Mouse (Mus musculus) C2C12 (cell line): ENCODE measurements around the gene Ntpcr. TPM values are rescaled to one million over a fixed set of nuclear protein-coding genes. Genes with fewer than 3 reads are reported as not detected.

Source experiments
- H3K27me3 ChIP-seq: one replicate; pipeline ENCODE4 v1.6.1; 2011; ENCODE audit not compliant: control insufficient read depth, insufficient read depth, insufficient read length
- H3K36me3 ChIP-seq: one replicate; pipeline ENCODE4 v1.6.1; 2011; ENCODE audit not compliant: control insufficient read depth, insufficient read depth
- H3K4me3 ChIP-seq: one replicate; pipeline ENCODE4 v1.5.1; 2011; ENCODE audit warnings: mild to moderate bottlenecking, control low read depth; ENCODE audit not compliant: poor library complexity, insufficient read depth, severe bottlenecking
- H3K79me2 ChIP-seq: one replicate; pipeline ENCODE4 v1.6.1; 2011; ENCODE audit not compliant: control insufficient read depth, insufficient read depth
- H3K79me3 ChIP-seq: one replicate; pipeline ENCODE4 v1.6.1; 2011; ENCODE audit warnings: low read depth, control low read depth
- H3ac ChIP-seq: one replicate; pipeline ENCODE3; 2011; ENCODE audit warnings: low read depth; ENCODE audit not compliant: control insufficient read depth, insufficient read length
- CEBPB ChIP-seq: IDR thresholded peaks from one replicate; pipeline ENCODE4 v1.6.1; 2011; ENCODE audit warnings: low read depth, mild to moderate bottlenecking, control low read depth, moderate library complexity
- CTCF ChIP-seq: IDR thresholded peaks from one replicate; pipeline ENCODE4 v1.5.1; 2011; ENCODE audit not compliant: control insufficient read depth, insufficient read depth, insufficient read length
- FOSL1 ChIP-seq: IDR thresholded peaks from one replicate; pipeline ENCODE4 v1.8.0; 2011; ENCODE audit warnings: mild to moderate bottlenecking, low read length; ENCODE audit not compliant: poor library complexity, insufficient read depth, severe bottlenecking
- MAX ChIP-seq: IDR thresholded peaks from one replicate; pipeline ENCODE4 v1.6.1; 2011; ENCODE audit warnings: mild to moderate bottlenecking, control low read depth
- MYOD1 ChIP-seq: IDR thresholded peaks from one replicate; pipeline ENCODE4 v1.6.1; 2011; ENCODE audit warnings: low read depth; ENCODE audit not compliant: control insufficient read depth, insufficient read length
- MYOG ChIP-seq: IDR thresholded peaks from one replicate; pipeline ENCODE4 v1.6.1; 2011; ENCODE audit not compliant: control insufficient read depth, insufficient read length; ENCODE audit errors: extremely low read depth
- USF1 ChIP-seq: IDR thresholded peaks from one replicate; pipeline ENCODE4 v1.6.1; 2011; ENCODE audit warnings: low read depth, mild to moderate bottlenecking, control low read depth, moderate library complexity
- long read RNA-seq, 2 experiments: library from polyadenylated mRNA; unstranded; transcript quantifications; one replicate each; pipeline ENCODE4 v2.0.0; 2019 to 2020
- polyA plus RNA-seq: library from polyadenylated mRNA; unstranded; fragments of >200 nt; fragmentation: generic; extraction: Trizol; gene quantifications from one replicate; pipeline ENCODE4 v1.2.1, GENCODE M21; 2012; ENCODE audit warnings: missing spikeins

The Ntpcr gene
- polyA plus RNA-seq, result 4.8 TPM
- long read RNA-seq, experiment 1, transcript Ntpcr-201 (5 exons, 1,155 nt), result major isoform, 10 of 17 reads
- long read RNA-seq, experiment 1, partial matches to known transcripts, result 1 of 17 reads
- long read RNA-seq, experiment 1, other reads (novel, unspliced or antisense), result 5 of 17 reads
- long read RNA-seq, experiment 2, partial matches to known transcripts, result 1 of 10 reads
- long read RNA-seq, experiment 2, other reads (novel, unspliced or antisense), result 5 of 10 reads

DNA sequence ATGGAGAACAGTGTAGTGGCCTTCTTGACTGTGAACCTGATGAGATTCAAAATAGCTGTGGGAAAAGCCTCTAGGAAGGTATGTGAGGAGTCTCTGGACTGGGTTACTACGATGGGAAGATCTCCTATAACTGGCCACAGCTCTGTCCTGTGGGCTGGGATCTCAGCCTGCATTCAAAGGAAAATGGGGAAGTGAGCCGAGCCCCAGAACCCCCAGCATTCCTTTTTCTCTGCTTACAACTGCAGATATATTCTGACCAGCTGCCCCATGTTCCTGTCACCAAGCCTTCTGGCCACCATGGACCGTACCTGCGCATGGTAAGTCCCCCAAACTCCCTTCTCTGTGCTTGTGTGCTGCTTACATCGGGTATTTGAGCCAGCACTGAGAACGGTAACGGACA, at the start of gene Ntpcr:
Gene Ntpcr, plus strand, starts transcription at position 218 of the 400 bp plus-strand sequence.
- peaks cover 13% of the 10 kb centered on the region for H3K27me3 ChIP-seq
- no peaks in the 10 kb centered on the region for H3K79me2 ChIP-seq
- H3K36me3 ChIP-seq, result no peaks in the 10 kb centered on the region
- no peak within 1 kb of the TSS for H3ac ChIP-seq
- no peaks in the 10 kb centered on the region for H3K79me3 ChIP-seq
- H3K4me3 ChIP-seq, result no peak within 1 kb of the TSS
- no peak for TF ChIP-seq MYOG
- no peak for TF ChIP-seq MYOD1
- TF ChIP-seq MAX, result no peak
- no peak for TF ChIP-seq CEBPB

DNA sequence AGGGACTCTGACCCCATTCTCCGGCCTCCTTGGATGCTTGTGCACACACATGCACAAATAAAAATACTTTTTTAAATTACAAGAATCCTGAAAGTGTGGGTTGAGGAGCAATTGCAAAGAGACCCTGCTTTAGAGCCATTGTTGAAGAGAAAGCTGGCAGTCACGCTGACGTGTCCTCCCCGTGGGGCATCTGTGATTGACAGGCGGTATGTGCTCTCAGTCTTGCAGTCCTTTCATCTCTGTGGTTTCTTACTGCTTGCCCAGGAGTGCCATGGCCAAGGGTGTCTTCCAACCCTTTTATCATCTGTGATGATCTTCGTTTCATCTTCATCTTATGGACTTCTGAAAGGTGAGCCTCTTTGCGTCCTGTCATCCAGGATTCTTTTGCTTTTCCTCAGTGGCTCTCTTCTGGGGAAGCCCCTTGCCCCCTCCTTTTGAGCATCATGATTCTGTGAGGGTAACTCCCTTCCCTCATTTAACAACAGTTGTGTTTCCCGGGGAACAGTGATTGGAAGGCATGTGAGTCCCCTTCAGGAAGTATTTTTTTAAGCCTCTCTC, 48.8 kb upstream of the Ntpcr start:
- Histone ChIP-seq H3ac (no peak overlapping the region), H3K79me3 (no peaks in the 10 kb centered on the region), H3K36me3 (no peaks in the 10 kb centered on the region), H3K79me2 (no peaks in the 10 kb centered on the region), H3K27me3 (peaks cover 3% of the 10 kb centered on the region), H3K4me3 (no peak overlapping the region)
- no peak for TF ChIP-seq CTCF
- TF ChIP-seq MYOD1, result no peak
- no peak for TF ChIP-seq CEBPB
- TF ChIP-seq MYOG, result no peak
- no peak for TF ChIP-seq USF1
- no peak for TF ChIP-seq MAX
- TF ChIP-seq FOSL1, result no peak

DNA sequence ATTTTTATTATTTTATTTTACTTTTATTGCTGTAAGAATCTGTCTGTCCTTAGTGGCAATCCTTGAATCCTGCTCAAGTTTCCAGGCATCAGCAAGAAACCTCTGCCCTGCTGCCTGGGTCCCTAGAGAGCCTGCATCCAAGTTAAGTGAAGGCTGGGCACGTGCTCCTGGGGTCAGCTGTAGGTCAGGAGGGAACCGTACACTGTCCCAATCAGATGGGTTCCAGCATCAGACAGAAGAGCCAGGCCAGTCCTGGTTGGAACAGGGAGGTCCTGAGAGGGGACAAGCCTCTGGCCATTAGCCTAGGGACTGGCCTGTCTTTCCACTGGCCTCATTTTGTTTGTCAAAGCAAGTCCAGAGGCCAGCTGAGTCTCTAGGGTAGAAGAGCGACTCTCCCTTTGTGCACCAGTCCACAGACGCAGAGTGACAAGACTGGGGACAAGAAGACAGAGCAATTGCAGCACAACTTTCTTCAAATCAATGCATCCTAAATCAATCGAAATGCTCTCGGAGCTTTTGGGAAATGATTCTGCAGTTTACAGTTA, 44.5 kb upstream of the Ntpcr start:
- peaks cover 19% of the 10 kb centered on the region for H3K27me3 ChIP-seq

DNA sequence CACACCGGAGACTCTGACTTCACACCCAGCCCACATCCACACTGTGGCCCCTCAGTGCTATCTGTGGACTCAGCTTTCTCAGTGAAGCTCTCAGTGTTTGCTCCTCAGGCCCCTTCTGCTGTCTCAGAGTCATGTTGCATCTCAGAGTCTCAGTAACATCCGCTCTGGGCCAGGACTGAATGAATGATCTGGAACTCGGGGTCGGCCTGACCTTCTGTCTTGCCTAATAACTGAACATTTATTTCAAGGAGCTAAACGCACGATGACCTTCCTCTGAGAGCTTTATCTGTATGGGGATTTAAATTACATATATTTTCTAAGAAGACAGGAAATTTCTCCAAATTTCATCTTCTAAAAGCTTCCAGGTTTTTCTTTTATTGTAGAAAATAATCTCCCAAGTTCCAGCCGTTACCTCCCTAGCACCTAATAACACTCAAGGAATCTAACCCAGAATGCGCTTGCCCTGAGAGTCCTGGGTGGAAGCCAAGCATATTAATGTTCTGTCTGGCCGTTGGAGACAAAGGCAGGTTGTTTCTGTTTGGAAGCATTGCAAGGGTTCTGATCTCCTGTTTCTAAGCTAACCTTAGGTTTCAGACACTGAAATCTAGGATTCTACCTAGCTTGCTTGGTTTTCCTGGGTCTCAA, 43.4 kb upstream of the Ntpcr start:
- H3ac ChIP-seq, result no peak overlapping the region
- H3K79me3 ChIP-seq, result no peaks in the 10 kb centered on the region
- H3K27me3 ChIP-seq, result peaks cover 19% of the 10 kb centered on the region
- no peak overlapping the region for H3K4me3 ChIP-seq
- no peak for TF ChIP-seq MAX
- TF ChIP-seq CEBPB, result no peak
- TF ChIP-seq MYOD1, result no peak
- no peak for TF ChIP-seq FOSL1
- TF ChIP-seq CTCF, result no peak
- no peak for TF ChIP-seq MYOG
- TF ChIP-seq USF1, result no peak
- H3K36me3 ChIP-seq, result no peaks in the 10 kb centered on the region
- no peaks in the 10 kb centered on the region for H3K79me2 ChIP-seq

More for the DNA sequence above, 44.5 kb upstream of the Ntpcr start:
- Histone ChIP-seq H3ac (no peak overlapping the region), H3K4me3 (no peak overlapping the region), H3K36me3 (no peaks in the 10 kb centered on the region), H3K79me2 (no peaks in the 10 kb centered on the region), H3K79me3 (no peaks in the 10 kb centered on the region)
- TF ChIP-seq CEBPB (no peak), MAX (no peak), CTCF (no peak), MYOD1 (no peak), MYOG (no peak), USF1 (no peak), FOSL1 (no peak)

DNA sequence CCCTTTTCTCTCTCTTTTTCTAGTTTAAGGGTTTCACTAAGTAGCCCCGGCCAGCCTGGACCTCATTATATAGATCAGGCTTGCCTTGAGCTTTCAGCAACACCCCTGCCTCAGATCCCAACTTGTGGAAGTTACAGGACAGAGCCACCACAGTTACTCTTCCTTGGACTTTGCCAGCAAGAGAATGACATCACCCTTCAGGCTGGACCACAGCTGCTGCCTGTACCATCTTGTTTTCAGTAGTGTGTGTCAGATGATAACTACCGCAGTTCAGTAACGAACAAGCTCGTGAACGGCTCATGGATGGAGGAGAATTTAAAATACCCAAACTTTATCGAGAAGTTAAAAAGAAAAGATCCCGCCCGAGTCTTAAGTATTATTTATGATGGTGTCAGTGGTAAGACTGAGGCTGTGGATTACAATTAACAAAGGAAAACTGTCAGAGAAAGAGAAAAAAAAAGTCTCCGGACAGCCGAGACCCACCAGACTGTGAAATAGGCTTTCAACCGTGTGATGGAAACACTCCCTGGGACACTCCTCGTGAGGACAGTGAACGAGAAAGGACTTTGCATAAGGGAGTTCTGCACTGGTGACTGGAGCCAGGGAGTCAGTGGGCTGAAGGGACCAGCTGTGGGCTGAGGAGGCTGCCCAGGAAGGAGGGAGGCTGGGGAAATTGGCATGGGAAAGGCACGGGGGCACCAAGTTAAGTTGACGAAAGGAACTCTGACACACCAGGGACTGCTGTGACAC, 39.4 kb upstream of the Ntpcr start:
- TF ChIP-seq FOSL1 (no peak), MAX (no peak), MYOG (no peak), CEBPB (no peak), MYOD1 (no peak), CTCF (no peak), USF1 (no peak)
- Histone ChIP-seq H3K36me3 (no peaks in the 10 kb centered on the region), H3K79me2 (no peaks in the 10 kb centered on the region), H3K27me3 (peaks cover 16% of the 10 kb centered on the region), H3K79me3 (no peaks in the 10 kb centered on the region), H3ac (no peak overlapping the region), H3K4me3 (no peak overlapping the region)
